Mouse (Mus musculus): Measurements from ENCODE around the gene Trp53bp2.

Gene Trp53bp2

GRCm38 (mm10) chr1:182409401-182410173 lies 615 bp downstream of the Trp53bp2 start:
- peak; percentile 37 to 45 for DNase-seq

- no peak for DNase-seq
These were observed 3.8 kb downstream of the Trp53bp2 start for GRCm38 (mm10) chr1:182412586-182413270.

- no peak for DNase-seq
These were observed 10.5 kb downstream of the Trp53bp2 start for GRCm38 (mm10) chr1:182419481-182419880.

- no peak for DNase-seq
These were observed 15.3 kb downstream of the Trp53bp2 start for GRCm38 (mm10) chr1:182424274-182424673.

GRCm38 (mm10) chr1:182425176-182425575 lies 16.2 kb downstream of the Trp53bp2 start:
- DNase-seq = no peak

- DNase-seq = no peak
These were observed 17.5 kb downstream of the Trp53bp2 start for GRCm38 (mm10) chr1:182426444-182426843.

GRCm38 (mm10) chr1:182427426-182427825 lies 18.5 kb downstream of the Trp53bp2 start:
- DNase-seq = no peak

- DNase-seq = no peak
These were observed 20.9 kb downstream of the Trp53bp2 start for GRCm38 (mm10) chr1:182429826-182430225.

- DNase-seq = no peak
These were observed 21.7 kb downstream of the Trp53bp2 start for GRCm38 (mm10) chr1:182430676-182431075.

- DNase-seq = no peak
These were observed 23.1 kb downstream of the Trp53bp2 start for GRCm38 (mm10) chr1:182432059-182432458.

GRCm38 (mm10) chr1:182436746-182437145 lies 27.8 kb downstream of the Trp53bp2 start:
- DNase-seq = peak; percentile 43 to 52

GRCm38 (mm10) chr1:182439546-182440222 lies 30.7 kb downstream of the Trp53bp2 start:
- DNase-seq = peak; percentile 53 to 54

GRCm38 (mm10) chr1:182441791-182442473 lies 33.0 kb downstream of the Trp53bp2 start:
- DNase-seq = no peak

GRCm38 (mm10) chr1:182444116-182444515 lies 35.1 kb downstream of the Trp53bp2 start:
- no peak for DNase-seq

GRCm38 (mm10) chr1:182448276-182449035 lies 39.5 kb downstream of the Trp53bp2 start:
- no peak for DNase-seq

GRCm38 (mm10) chr1:182452473-182452872 lies 43.5 kb downstream of the Trp53bp2 start:
- DNase-seq = no peak

- DNase-seq = no peak
These were observed 46.1 kb downstream of the Trp53bp2 start for GRCm38 (mm10) chr1:182455080-182455479.

GRCm38 (mm10) chr1:182458556-182458955 lies 49.6 kb downstream of the Trp53bp2 start:
- no peak for DNase-seq

- no peak for DNase-seq
These were observed 50.5 kb downstream of the Trp53bp2 start for GRCm38 (mm10) chr1:182459436-182459835.

- DNase-seq = no peak
These were observed 51.6 kb downstream of the Trp53bp2 start for GRCm38 (mm10) chr1:182460291-182461244.

- no peak for DNase-seq
These were observed 52.3 kb downstream of the Trp53bp2 start for GRCm38 (mm10) chr1:182461261-182461660.
